Mouse (Mus musculus) inflammation-experienced regulatory T-cells, adult 16 weeks (primary cell): ENCODE results near the gene Sympk. TPM values are rescaled to one million over a fixed set of nuclear protein-coding genes. Genes with fewer than 3 reads are reported as not detected.

ENCODE experiments used
- polyA plus RNA-seq: library from polyadenylated mRNA; unstranded; fragments of 100-300 nt; shearing (Covaris generic); gene quantifications from one replicate; pipeline ENCODE4 v1.2.1, GENCODE M21; 2017

Gene Sympk
- polyA plus RNA-seq = 23.0 TPM

GRCm38 (mm10) chr7:19024096-19024506, at the start of gene Sympk:
Gene Sympk, plus strand, starts transcription at chr7:19024377.

GRCm38 (mm10) chr7:18987100-18987499, 37.1 kb upstream of the Sympk start, which contains the start of gene Nanos2:
Gene Nanos2, plus strand, starts transcription at chr7:18987400.

GRCm38 (mm10) chr7:18990601-18991295, 33.4 kb upstream of the Sympk start, which contains the start of gene Mypop:
Gene Mypop, plus strand, starts transcription at chr7:18991245.

GRCm38 (mm10) chr7:19003902-19004630, 20.1 kb upstream of the Sympk start, which contains the start of gene Irf2bp1:
Gene Irf2bp1, plus strand, starts transcription at chr7:19004044.

GRCm38 (mm10) chr7:19023357-19023814, 791 bp upstream of the Sympk start, which contains the start of gene Foxa3:
Gene Foxa3, minus strand, starts transcription at chr7:19023538.

GRCm38 (mm10) chr7:19054047-19054776, 30.0 kb downstream of the Sympk start, which contains the start of gene Rsph6a:
Gene Rsph6a, plus strand, starts transcription at chr7:19054690.

GRCm38 (mm10) chr7:19075723-19076585, 51.8 kb downstream of the Sympk start, which contains the start of gene Dmwd:
Gene Dmwd, plus strand, starts transcription at chr7:19076227.

GRCm38 (mm10) chr7:19083701-19084100, 59.5 kb downstream of the Sympk start, which contains the start of gene Dmpk:
Gene Dmpk, plus strand, starts transcription at chr7:19083849.

GRCm38 (mm10) chr7:19094471-19094825, 70.3 kb downstream of the Sympk start, which contains the start of gene Six5:
Gene Six5, plus strand, starts transcription at chr7:19094594.

Other genes with a start within 250 kb of the Sympk start
- gene Psg19, start 225.9 kb upstream of the Sympk start, polyA plus RNA-seq = not detected
- not detected for gene Psg17, start 202.8 kb upstream of the Sympk start, polyA plus RNA-seq
- 0.38 TPM for gene Mill2, start 184.4 kb upstream of the Sympk start, polyA plus RNA-seq
- 191 TPM for gene Pglyrp1, start 153.0 kb upstream of the Sympk start, polyA plus RNA-seq
- gene Ccdc61, start 114.0 kb upstream of the Sympk start, polyA plus RNA-seq = 46.0 TPM
- not detected for gene Nova2, start 98.5 kb upstream of the Sympk start, polyA plus RNA-seq
- gene Nanos2, start 37.0 kb upstream of the Sympk start, polyA plus RNA-seq = not detected
- gene Mypop, start 33.1 kb upstream of the Sympk start, polyA plus RNA-seq = 3.3 TPM
- 6.5 TPM for gene Irf2bp1, start 20.3 kb upstream of the Sympk start, polyA plus RNA-seq
- gene Foxa3, start 839 bp upstream of the Sympk start, polyA plus RNA-seq = not detected
- gene Rsph6a, start 30.3 kb downstream of the Sympk start, polyA plus RNA-seq = not detected
- gene Dmwd, start 51.9 kb downstream of the Sympk start, polyA plus RNA-seq = not detected
- gene Dmpk, start 59.5 kb downstream of the Sympk start, polyA plus RNA-seq = 1.4 TPM
- 0.35 TPM for gene Six5, start 70.2 kb downstream of the Sympk start, polyA plus RNA-seq
- not detected for gene Gm4969, start 94.0 kb downstream of the Sympk start, polyA plus RNA-seq
- 36.5 TPM for gene Fbxo46, start 95.5 kb downstream of the Sympk start, polyA plus RNA-seq
- 14.1 TPM for gene Qpctl, start 124.9 kb downstream of the Sympk start, polyA plus RNA-seq
- 46.5 TPM for gene Snrpd2, start 125.3 kb downstream of the Sympk start, polyA plus RNA-seq
- not detected for gene Gipr, start 141.8 kb downstream of the Sympk start, polyA plus RNA-seq
- 38.3 TPM for gene Eml2, start 152.0 kb downstream of the Sympk start, polyA plus RNA-seq
- gene Gpr4, start 188.2 kb downstream of the Sympk start, polyA plus RNA-seq = 0.10 TPM
- 25.0 TPM for gene Opa3, start 204.0 kb downstream of the Sympk start, polyA plus RNA-seq
- gene Vasp, start 247.4 kb downstream of the Sympk start, polyA plus RNA-seq = 290 TPM